8 mouse cellular contexts compared by ENCODE assay signal in the genomic region with DNA sequence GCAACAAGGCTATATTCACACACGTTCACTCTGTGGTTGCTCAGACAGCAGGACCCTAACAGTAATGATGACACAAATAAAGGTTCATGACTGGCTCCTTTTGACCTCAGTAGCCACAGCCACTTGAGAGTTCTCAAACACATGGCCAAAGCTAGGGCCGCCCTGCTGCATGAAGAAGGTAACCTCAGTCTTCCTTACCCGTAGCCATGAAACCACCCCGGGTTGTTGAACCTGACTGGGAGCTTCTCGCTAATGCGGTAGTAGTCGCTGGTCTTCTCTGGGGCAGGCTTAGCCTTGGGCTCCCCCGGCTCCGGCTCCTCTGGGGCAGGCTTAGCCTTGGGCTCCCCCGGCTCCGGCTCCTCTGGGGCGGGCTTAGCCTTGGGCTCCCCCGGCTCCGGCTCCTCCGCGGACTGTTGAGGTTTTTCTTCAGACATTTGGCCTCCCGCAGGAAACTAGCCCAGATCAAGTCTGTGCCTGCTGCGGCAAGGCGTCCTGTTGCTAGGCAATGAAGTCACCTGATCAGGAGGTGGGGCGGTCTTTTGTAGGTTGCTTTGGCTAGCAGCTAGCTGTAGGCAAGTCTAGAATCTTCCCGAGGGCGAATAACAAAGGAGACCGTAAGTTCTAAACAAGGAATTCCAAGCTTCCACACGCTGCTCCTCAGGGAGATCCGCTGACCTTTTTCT. TPM values are rescaled to one million over a fixed set of nuclear protein-coding genes. Genes with fewer than 3 reads are reported as not detected.
DNase-seq lines count a peak whose midpoint lies in the region; ATAC-seq and TF ChIP-seq lines count a peak whose summit lies in the region.

A gene (minus strand): TSS at position 497 of the 683 bp plus-strand sequence.

- H3K4me3 ChIP-seq in left cerebral cortex, adult 2 months, result peak within 1 kb of the TSS; percentile 41

- intact Hi-C loops in left cerebral cortex, adult 2 months (cut with DNase I), result loop anchor here (2.0 to 10.0 kb wide), 2 partner anchors 695 to 921 kb away; no protein-coding TSS in a partner anchor

- TF ChIP-seq CTCF in left cerebral cortex, adult 2 months (IDR thresholded peaks at IDR 0.05), result no peak

- DNase-seq in T-cell, adult 2 months (ENCODE audit: low spot score), result peak; percentile 68
- DNase-seq in cerebellum, adult 9-10 months, result peak; percentile 81
- DNase-seq in hindlimb bud, embryonic 11.5 days (ENCODE audit: extremely low spot score, low read depth, low spot score), result peak; percentile 50
- peak; percentile 71 to 77 for DNase-seq in left cerebral cortex, adult 2 months (ENCODE audit: extremely low spot score in 1 of 2, low spot score in 2 of 2)
- peak; percentile 82 for DNase-seq in lung, postnatal 36 days
- DNase-seq in right cerebral cortex, adult 18-20 months, result peak; percentile 79
- peak; percentile 58 to 70 for DNase-seq in urinary bladder, postnatal 4 days (ENCODE audit: low spot score in 2 of 2)

- peak within 1 kb of the TSS; percentile 69; the same call in 1 of the 2 replicates for H3K27ac ChIP-seq in left cerebral cortex, adult 2 months

- ATAC-seq in frontal cortex, adult (ENCODE audit: low TSS enrichment), result peak; percentile 81

RNA-seq across cellular contexts. Expression of the gene that starts here (rescaled TPM):
- 1 to 10 TPM; 4.2 TPM for total RNA-seq in left cerebral cortex, adult 2 months (2021)

Comparison
In these comparisons a context has a peak if more than half of its experiments do, and no peak if none do; other contexts are left out.
1. Peak in every context shown above with its lines: DNase-seq, ATAC-seq, H3K4me3 ChIP-seq and H3K27ac ChIP-seq.